Mouse (Mus musculus) hindbrain, embryonic 10.5 days (tissue): ENCODE measurements at regions not wholly inside any gene's neighbourhood (a gene's known extent, or its start where the extent isn't known, plus 50 kb on each side); places are given as distances from the start of the nearest gene placed in this dataset.
A peak's percentile ranks its signal among the peaks of the same experiment; 100 is the strongest.
"Not testable (repeated sequence)": the region's sequence is repeated elsewhere in the genome, so short reads cannot be mapped to it uniquely, and the experiment has no call there.

ENCODE experiments used
- DNase-seq: peaks from one replicate; pipeline ENCODE4 v3.0.0-alpha.2; 2017; ENCODE audit warnings: low spot score
- H3K27ac ChIP-seq: fragments of 300-500 bp; sonication (generic); 2 replicates; pipeline ENCODE4 v1.5.1; 2016; ENCODE audit warnings: mild to moderate bottlenecking, moderate library complexity
- H3K27me3 ChIP-seq: fragments of 300-500 bp; sonication (generic); 2 replicates; pipeline ENCODE4 v1.6.1; 2016; ENCODE audit warnings: mild to moderate bottlenecking; ENCODE audit not compliant: poor library complexity, insufficient read depth, severe bottlenecking
- H3K36me3 ChIP-seq: fragments of 300-500 bp; sonication (generic); 2 replicates; pipeline ENCODE4 v1.6.1; 2016; ENCODE audit warnings: mild to moderate bottlenecking, moderate library complexity
- H3K4me1 ChIP-seq: fragments of 300-500 bp; sonication (generic); replicated peaks from 2 replicates; pipeline ENCODE4 v1.6.1; 2016; ENCODE audit warnings: mild to moderate bottlenecking
- H3K4me3 ChIP-seq: fragments of 300-500 bp; sonication (generic); 2 replicates; pipeline ENCODE4 v1.5.1; 2016; ENCODE audit warnings: mild to moderate bottlenecking, moderate library complexity
- H3K9me3 ChIP-seq: fragments of 300-500 bp; sonication (generic); 2 replicates; pipeline ENCODE4 v1.6.1; 2016; ENCODE audit warnings: mild to moderate bottlenecking, moderate library complexity
- WGBS: fragments of 180-500 bp; shearing (Covaris S2); methylation state at CpG from one replicate; pipeline ENCODE4 v1.1.7; 2016; 5-methylcytosine and 5-hydroxymethylcytosine counted together

DNA sequence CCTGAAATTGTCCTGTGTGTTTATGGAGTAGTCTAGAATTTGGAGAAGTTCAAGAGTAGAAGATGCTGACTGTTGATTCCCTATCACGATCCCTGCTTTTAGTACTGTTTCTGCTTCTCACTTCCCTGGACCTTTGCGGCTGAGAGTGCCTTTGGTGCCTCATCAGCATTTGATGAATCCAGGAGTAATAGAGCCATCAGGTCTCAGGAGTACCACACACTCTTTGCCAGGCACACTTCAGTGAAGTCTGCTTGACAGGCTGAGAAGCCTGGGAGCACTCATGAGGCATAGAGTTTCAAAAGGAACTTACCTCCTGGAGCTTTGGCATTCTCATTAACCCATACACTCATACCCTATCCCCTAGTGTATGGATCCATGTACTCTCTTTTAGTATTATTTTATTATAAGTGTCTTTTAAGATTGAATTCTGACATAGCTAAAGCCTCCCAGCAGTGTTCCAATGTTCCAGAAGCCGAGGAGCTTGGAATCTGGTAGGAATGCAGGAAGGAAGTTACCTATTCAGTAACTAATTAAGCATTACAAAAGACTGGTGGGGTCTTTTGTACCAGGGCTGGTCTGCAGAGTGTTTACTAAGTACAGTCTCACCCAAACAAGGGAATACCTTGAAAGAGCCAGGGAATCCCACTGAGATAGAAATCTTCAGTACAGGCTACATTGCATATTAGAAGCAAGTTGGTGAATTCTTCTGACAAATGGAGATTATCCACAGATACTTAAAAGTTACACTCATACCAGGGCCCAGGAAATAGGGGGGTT is 139.7 kb downstream of the Tex13c3 start:
- not testable (repeated sequence) for DNase-seq, H3K36me3 ChIP-seq, H3K4me1 ChIP-seq, H3K27me3 ChIP-seq, H3K4me3 ChIP-seq, H3K27ac ChIP-seq, H3K9me3 ChIP-seq
- 69% methylated on average over 3 of the region's 3 CpGs for WGBS

DNA sequence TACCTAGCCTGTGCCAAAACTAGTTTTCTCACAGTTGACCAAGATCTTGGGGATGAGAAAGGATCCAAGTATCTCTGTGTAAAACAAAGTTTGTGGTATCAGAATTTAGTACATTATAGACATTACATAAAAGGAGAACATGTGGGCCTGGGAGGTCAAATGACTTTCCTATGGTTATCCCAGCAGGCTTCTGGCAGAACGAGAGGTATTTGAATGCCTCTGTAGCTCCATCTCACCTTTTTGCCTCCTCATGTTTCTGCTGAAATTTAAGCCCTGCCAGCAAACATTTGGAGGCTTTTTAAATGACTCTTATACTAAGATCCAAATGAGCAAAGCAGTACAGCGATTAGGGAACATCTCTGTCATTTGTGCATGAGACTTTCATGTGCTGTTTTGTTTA is 167.8 kb downstream of the Tex13c3 start:
- Histone ChIP-seq H3K9me3 (no peaks in the 10 kb centered on the region), H3K27ac (no peak overlapping the region), H3K27me3 (no peaks in the 10 kb centered on the region), H3K36me3 (no peaks in the 10 kb centered on the region), H3K4me3 (no peak overlapping the region), H3K4me1 (0 out of 2 replicates have a peak, but pooled peaks cover 4% of the 10 kb centered on the region)
- DNase-seq = no peak
- WGBS = 80% methylated on average over 2 of the region's 2 CpGs

- Histone ChIP-seq H3K36me3 (no peaks in the 10 kb centered on the region), H3K27me3 (no peaks in the 10 kb centered on the region), H3K4me1 (0 out of 2 replicates have a peak, but pooled peaks cover 4% of the 10 kb centered on the region), H3K9me3 (no peaks in the 10 kb centered on the region), H3K4me3 (no peak overlapping the region), H3K27ac (no peak overlapping the region)
- no peak for DNase-seq
- WGBS = 73% methylated on average over 1 of the region's 1 CpGs
These were observed 169.1 kb downstream of the Tex13c3 start for GRCm38 (mm10) chrX:19311809-19312559.

GRCm38 (mm10) chrX:19311377-19311776 is 169.7 kb downstream of the Tex13c3 start:
- Histone ChIP-seq H3K27ac (no peak overlapping the region), H3K27me3 (no peaks in the 10 kb centered on the region), H3K36me3 (no peaks in the 10 kb centered on the region), H3K9me3 (no peaks in the 10 kb centered on the region), H3K4me1 (0 out of 2 replicates have a peak, but pooled peaks cover 4% of the 10 kb centered on the region), H3K4me3 (no peak overlapping the region)
- WGBS = 61% methylated on average over 1 of the region's 1 CpGs
- DNase-seq = no peak

- H3K27me3 ChIP-seq = no peaks in the 10 kb centered on the region
- 91% methylated on average over 2 of the region's 2 CpGs for WGBS
These were observed 192.9 kb downstream of the Tex13c3 start for GRCm38 (mm10) chrX:19288171-19288570.

DNA sequence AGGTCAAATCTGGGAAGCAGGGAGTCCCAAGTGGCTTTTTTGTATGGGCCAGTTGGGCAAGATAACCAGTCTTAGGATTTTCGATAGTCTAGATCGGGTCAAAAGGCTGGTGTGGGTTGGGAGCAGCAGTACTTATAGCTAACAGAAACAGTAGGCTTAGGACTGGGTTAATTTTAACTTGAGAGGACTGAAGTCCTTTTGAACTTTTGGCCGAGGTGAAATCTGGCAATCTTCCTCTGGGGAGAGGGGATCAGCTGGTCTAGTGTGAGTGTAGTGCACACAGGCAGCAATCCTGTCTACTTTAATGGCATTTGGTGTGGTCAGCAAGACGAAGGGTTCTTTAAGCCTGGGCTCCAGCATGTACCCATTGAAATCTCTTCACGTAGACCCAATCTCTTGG is 194.7 kb downstream of the Tex13c3 start:
- 83% methylated on average over 5 of the region's 5 CpGs for WGBS
- Histone ChIP-seq H3K4me3 (no peak overlapping the region), H3K27me3 (no peaks in the 10 kb centered on the region), H3K27ac (no peak overlapping the region), H3K36me3 (no peaks in the 10 kb centered on the region), H3K4me1 (no peaks in the 10 kb centered on the region), H3K9me3 (no peaks in the 10 kb centered on the region)
- no peak for DNase-seq

More at GRCm38 (mm10) chrX:19288171-19288570, 192.9 kb downstream of the Tex13c3 start:
- no peaks in the 10 kb centered on the region for H3K36me3 ChIP-seq
- H3K9me3 ChIP-seq = no peaks in the 10 kb centered on the region
- H3K4me1 ChIP-seq = no peaks in the 10 kb centered on the region
- H3K4me3 ChIP-seq = no peak overlapping the region
- H3K27ac ChIP-seq = no peak overlapping the region
- no peak for DNase-seq

GRCm38 (mm10) chrX:19285773-19286172 is 195.3 kb downstream of the Tex13c3 start:
- no peaks in the 10 kb centered on the region for H3K36me3 ChIP-seq
- DNase-seq = no peak
- no peaks in the 10 kb centered on the region for H3K4me1 ChIP-seq
- H3K27ac ChIP-seq = no peak overlapping the region
- H3K27me3 ChIP-seq = no peaks in the 10 kb centered on the region
- no peaks in the 10 kb centered on the region for H3K9me3 ChIP-seq
- H3K4me3 ChIP-seq = no peak overlapping the region
- WGBS = 70% methylated on average over 4 of the region's 4 CpGs

GRCm38 (mm10) chrX:19283078-19283477 is 198.0 kb downstream of the Tex13c3 start:
- Histone ChIP-seq H3K9me3 (no peaks in the 10 kb centered on the region), H3K4me3 (no peak overlapping the region), H3K27ac (no peak overlapping the region), H3K36me3 (no peaks in the 10 kb centered on the region), H3K27me3 (no peaks in the 10 kb centered on the region), H3K4me1 (no peaks in the 10 kb centered on the region)
- DNase-seq = no peak
- WGBS = 68% methylated on average over 3 of the region's 3 CpGs

GRCm38 (mm10) chrX:19264237-19264636 is 216.9 kb downstream of the Tex13c3 start:
- H3K27ac ChIP-seq = no peak overlapping the region
- H3K4me3 ChIP-seq = no peak overlapping the region
- H3K36me3 ChIP-seq = no peaks in the 10 kb centered on the region
- no peak for DNase-seq
- H3K9me3 ChIP-seq = no peaks in the 10 kb centered on the region
- H3K4me1 ChIP-seq = no peaks in the 10 kb centered on the region
- H3K27me3 ChIP-seq = no peaks in the 10 kb centered on the region

- no peaks in the 10 kb centered on the region for H3K27me3 ChIP-seq
- H3K9me3 ChIP-seq = no peaks in the 10 kb centered on the region
- DNase-seq = no peak
- no peak overlapping the region for H3K4me3 ChIP-seq
- H3K27ac ChIP-seq = no peak overlapping the region
- no peaks in the 10 kb centered on the region for H3K4me1 ChIP-seq
- H3K36me3 ChIP-seq = no peaks in the 10 kb centered on the region
- WGBS = 84% methylated on average over 2 of the region's 2 CpGs
These were observed 234.1 kb downstream of the Tex13c3 start for GRCm38 (mm10) chrX:19246777-19247619.

DNA sequence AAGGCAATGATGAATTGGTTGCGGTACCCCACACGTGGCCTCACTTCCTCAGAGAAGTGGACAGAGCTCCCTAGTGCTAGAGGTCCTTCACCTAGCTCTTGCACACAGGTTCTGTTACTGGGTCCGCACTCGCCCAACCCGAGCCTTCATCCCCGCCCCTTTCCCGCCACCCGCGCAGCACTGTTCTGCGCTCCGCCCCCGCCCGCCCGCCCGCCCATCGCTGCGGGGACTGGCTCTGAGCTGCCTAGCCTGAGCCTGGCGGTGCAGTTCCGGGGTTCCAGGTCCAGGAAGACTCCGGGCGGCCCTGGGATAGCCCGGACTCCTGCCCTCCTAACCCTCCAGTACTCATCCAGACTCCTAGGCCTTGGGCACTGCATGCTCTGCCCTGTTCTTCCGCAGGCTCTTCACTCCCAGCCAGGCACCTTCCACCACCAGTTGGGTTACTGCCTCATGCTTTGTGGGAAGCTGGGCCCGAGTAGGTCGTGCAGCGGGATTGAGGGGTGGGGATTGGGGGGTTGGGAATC is 243.3 kb downstream of the Tex13c3 start:
- H3K36me3 ChIP-seq = no peaks in the 10 kb centered on the region
- H3K27me3 ChIP-seq = no peaks in the 10 kb centered on the region
- H3K9me3 ChIP-seq = no peaks in the 10 kb centered on the region
- no peaks in the 10 kb centered on the region for H3K4me1 ChIP-seq
- peak overlapping the region; percentile 57 for H3K4me3 ChIP-seq
- WGBS = 13% methylated on average over 26 of the region's 26 CpGs
- peak overlapping the region; percentile 75 for H3K27ac ChIP-seq
- DNase-seq = peak; percentile 55

DNA sequence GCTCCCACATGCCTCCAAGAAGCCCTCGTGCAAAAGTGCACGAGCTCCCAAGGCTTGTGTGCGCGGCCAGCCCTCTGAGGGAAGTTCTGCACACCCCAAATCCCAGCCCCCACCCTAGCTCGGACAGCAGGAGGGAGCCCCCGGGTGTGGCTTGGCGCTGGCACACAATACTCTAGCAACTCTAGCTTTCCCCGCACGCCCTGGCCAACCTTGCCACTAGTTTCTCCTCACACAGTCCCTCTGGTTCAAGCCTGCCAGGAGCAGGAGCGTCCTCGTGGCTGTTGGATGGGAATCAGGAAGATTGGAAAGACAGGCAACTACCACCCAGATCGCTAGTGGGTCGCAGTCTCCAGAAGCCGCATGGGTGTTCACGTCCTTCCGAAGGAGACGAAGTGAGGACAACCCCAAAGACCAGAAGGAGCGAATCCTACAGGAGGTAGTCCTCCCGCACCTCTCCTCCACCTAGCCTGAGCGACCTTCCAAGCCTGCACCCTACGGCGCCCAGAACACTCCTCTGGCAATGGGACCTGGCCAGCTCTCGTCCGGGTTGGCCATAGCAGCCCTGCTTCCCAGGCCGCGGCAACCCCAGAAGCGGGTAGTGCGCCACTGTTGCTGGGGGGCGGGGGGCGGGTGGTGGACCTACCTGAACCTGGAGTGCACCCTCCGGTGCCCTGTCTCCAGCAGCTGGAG is 243.9 kb downstream of the Tex13c3 start:
- Histone ChIP-seq H3K4me3 (peak overlapping the region; percentile 57), H3K4me1 (no peaks in the 10 kb centered on the region), H3K27me3 (no peaks in the 10 kb centered on the region), H3K27ac (peak overlapping the region; percentile 75), H3K9me3 (no peaks in the 10 kb centered on the region), H3K36me3 (no peaks in the 10 kb centered on the region)
- DNase-seq = no peak
- WGBS = 18% methylated on average over 31 of the region's 31 CpGs
